9 mouse cellular contexts compared by ENCODE assay signal in genomic region chr11:19024496-19025265, GRCm38 (mm10). TPM values are rescaled to one million over a fixed set of nuclear protein-coding genes. Genes with fewer than 3 reads are reported as not detected.
A peak's percentile ranks its signal among the peaks of the same experiment; 100 is the strongest.
DNase-seq lines count a peak whose midpoint lies in the region; ATAC-seq and TF ChIP-seq lines count a peak whose summit lies in the region.
"Had no signal": no experiment of that assay in that cellular context is flagged by ENCODE, and none has a peak within 500 bp of the region (broad histone marks: within the 10 kb centered on the region; RNA-seq: fewer than 3 reads in every experiment).

No protein-coding gene starts in this region.

- peaks cover 3% of the 10 kb centered on the region; the same call in 1 of the 2 replicates for H3K27me3 ChIP-seq in kidney, embryonic 15.5 days
- H3K27me3 ChIP-seq in E14TG2a.4 (ENCODE audit: insufficient read depth, low read length), result peaks cover 65% of the 10 kb centered on the region

- 33% methylated on average over 8 of the region's 8 CpGs for WGBS in kidney, embryonic 15.5 days

- H3K4me2 ChIP-seq in kidney, embryonic 15.5 days, result no peak overlapping the region

- intact Hi-C loops in heart, postnatal 10 days (cut with DNase I), result loop anchor here (1.0 to 10.0 kb wide), 10 partner anchors 147 to 1742 kb away; partner anchors contain the start of gene Etaa1

- H3K9ac ChIP-seq in kidney, embryonic 15.5 days, result no peak overlapping the region

- TF ChIP-seq CTCF in E14TG2a.4 (conservative IDR thresholded peaks at IDR 0.05; ENCODE audit: low read length), result peak; percentile 59

- H3K36me3 ChIP-seq in kidney, embryonic 15.5 days, result no peaks in the 10 kb centered on the region
- H3K36me3 ChIP-seq in E14TG2a.4 (ENCODE audit: insufficient read depth, low read length), result no peaks in the 10 kb centered on the region

- H3K9me3 ChIP-seq in kidney, embryonic 15.5 days (replicated peaks), result no peaks in the 10 kb centered on the region
- H3K9me3 ChIP-seq in E14TG2a.4 (ENCODE audit: low read length), result no peaks in the 10 kb centered on the region

- no peak for ATAC-seq in kidney, embryonic 15.5 days (replicated peaks; ENCODE audit: low FRiP score)

- no peak overlapping the region for H3K27ac ChIP-seq in kidney, embryonic 15.5 days

- peaks cover 43% of the 10 kb centered on the region for H3K4me1 ChIP-seq in kidney, embryonic 15.5 days
- peaks cover 31% of the 10 kb centered on the region for H3K4me1 ChIP-seq in E14TG2a.4 (replicated peaks; ENCODE audit: low read depth, low read length)

- no peak overlapping the region for H3K4me3 ChIP-seq in kidney, embryonic 15.5 days (replicated peaks)
- H3K4me3 ChIP-seq in E14TG2a.4 (replicated peaks; ENCODE audit: low read length), result no peak overlapping the region
- H3K4me3 ChIP-seq: myocyte had no signal

- DNase-seq in kidney, adult 9 months, result peak; percentile 76
- peak; percentile 70 for DNase-seq in Muller cell, postnatal 12 days (ENCODE audit: inconsistent ontology term)
- peak; percentile 72 to 79 for DNase-seq in heart, postnatal 10 days
- no peak for DNase-seq in right cerebral cortex, postnatal 25 days
- DNase-seq in urinary bladder, postnatal 36 days (ENCODE audit: low spot score in 2 of 2), result no peak
- no peak for DNase-seq in spleen, postnatal 36 days (ENCODE audit: low spot score in 2 of 2)

RNA-seq across cellular contexts. Expression of gene Meis1, which starts 5.9 kb away (rescaled TPM):
- 118 and 130 TPM in 2 replicates for polyA plus RNA-seq in kidney, embryonic 15.5 days (2015; fragmentation: Nextera tagmentation; extraction: Ambion mirVana)
- 10 to 100 TPM; 26.9 to 44.1 TPM for total RNA-seq in heart, postnatal 10 days (2021)

Comparison
In these comparisons a context has a peak if more than half of its experiments do, and no peak if none do; other contexts are left out.
1. DNase-seq: peak in kidney, adult 9 months (single experiment), Muller cell, postnatal 12 days (single experiment) and heart, postnatal 10 days (2 of 2); none in right cerebral cortex, postnatal 25 days (single experiment), urinary bladder, postnatal 36 days (0 of 2) and spleen, postnatal 36 days (0 of 2).